Mouse (Mus musculus): ENCODE data around the gene Wsb2.

- no peak for TF ChIP-seq POLR2A (IDR thresholded peaks at IDR 0.05; ENCODE audit: borderline replicate concordance, control insufficient read depth, low read depth, low read length)
- TF ChIP-seq CTCF (IDR thresholded peaks at IDR 0.05; ENCODE audit: control insufficient read depth, insufficient read depth, low read length), result no peak
Measured at GRCm38 (mm10) chr5:117347011-117347410, 10.1 kb upstream of the Wsb2 start.
